Mouse (Mus musculus): ENCODE measurements around the gene Limch1. TPM values are rescaled to one million over a fixed set of nuclear protein-coding genes. Genes with fewer than 3 reads are reported as not detected.

Gene Limch1
- polyA plus RNA-seq, 1 experiment, result 15.7 TPM

- Histone ChIP-seq H3K27me3 (ENCODE audit: control insufficient read depth, insufficient read depth, low read length, poor library complexity, severe bottlenecking) (no peaks in the 10 kb centered on the region), H3K9ac (ENCODE audit: low read depth, poor library complexity, severe bottlenecking) (no peak overlapping the region), H3K27ac (ENCODE audit: insufficient read depth, low read length) (no peak overlapping the region), H3K36me3 (ENCODE audit: control insufficient read depth, insufficient read depth, low read length, poor library complexity, severe bottlenecking) (no peaks in the 10 kb centered on the region), H3K4me1 (ENCODE audit: control insufficient read depth, insufficient read depth, low read length) (no peaks in the 10 kb centered on the region), H3K4me3 (ENCODE audit: low read depth, low read length) (no peak overlapping the region), H3K9me3 (replicated peaks; ENCODE audit: control insufficient read depth, insufficient read depth, low read length, poor library complexity, severe bottlenecking) (no peaks in the 10 kb centered on the region)
- TF ChIP-seq POLR2A (IDR thresholded peaks at IDR 0.05; ENCODE audit: insufficient read depth, low read length) (no peak), EP300 (IDR thresholded peaks at IDR 0.05; ENCODE audit: insufficient read depth, low read depth, low read length) (no peak), CTCF (IDR thresholded peaks at IDR 0.05; ENCODE audit: low read depth, low read length) (no peak)
These were observed 221.5 kb downstream of the Limch1 start for GRCm38 (mm10) chr5:66967147-66967546.

GRCm38 (mm10) chr5:66967646-66968045, 222.0 kb downstream of the Limch1 start:
- H3K4me1 ChIP-seq (ENCODE audit: control insufficient read depth, insufficient read depth, low read length), result no peaks in the 10 kb centered on the region
- no peak for TF ChIP-seq POLR2A (IDR thresholded peaks at IDR 0.05; ENCODE audit: insufficient read depth, low read length)
- H3K27me3 ChIP-seq (ENCODE audit: control insufficient read depth, insufficient read depth, low read length, poor library complexity, severe bottlenecking), result no peaks in the 10 kb centered on the region
- H3K4me3 ChIP-seq (ENCODE audit: low read depth, low read length), result no peak overlapping the region
- no peak overlapping the region for H3K27ac ChIP-seq (ENCODE audit: insufficient read depth, low read length)
- H3K9me3 ChIP-seq (replicated peaks; ENCODE audit: control insufficient read depth, insufficient read depth, low read length, poor library complexity, severe bottlenecking), result no peaks in the 10 kb centered on the region
- no peaks in the 10 kb centered on the region for H3K36me3 ChIP-seq (ENCODE audit: control insufficient read depth, insufficient read depth, low read length, poor library complexity, severe bottlenecking)
- no peak overlapping the region for H3K9ac ChIP-seq (ENCODE audit: low read depth, poor library complexity, severe bottlenecking)

- Histone ChIP-seq H3K9me3 (replicated peaks; ENCODE audit: control insufficient read depth, insufficient read depth, low read length, poor library complexity, severe bottlenecking) (no peaks in the 10 kb centered on the region), H3K4me1 (ENCODE audit: control insufficient read depth, insufficient read depth, low read length) (no peaks in the 10 kb centered on the region), H3K4me3 (ENCODE audit: low read depth, low read length) (no peak overlapping the region), H3K27me3 (ENCODE audit: control insufficient read depth, insufficient read depth, low read length, poor library complexity, severe bottlenecking) (no peaks in the 10 kb centered on the region), H3K36me3 (ENCODE audit: control insufficient read depth, insufficient read depth, low read length, poor library complexity, severe bottlenecking) (no peaks in the 10 kb centered on the region), H3K9ac (ENCODE audit: low read depth, poor library complexity, severe bottlenecking) (no peak overlapping the region), H3K27ac (ENCODE audit: insufficient read depth, low read length) (no peak overlapping the region)
- TF ChIP-seq CTCF (IDR thresholded peaks at IDR 0.05; ENCODE audit: low read depth, low read length) (no peak), EP300 (IDR thresholded peaks at IDR 0.05; ENCODE audit: insufficient read depth, low read depth, low read length) (no peak), POLR2A (IDR thresholded peaks at IDR 0.05; ENCODE audit: insufficient read depth, low read length) (no peak)
These were observed 222.6 kb downstream of the Limch1 start for GRCm38 (mm10) chr5:66968059-66968833.

GRCm38 (mm10) chr5:66968925-66969711, 223.5 kb downstream of the Limch1 start:
- H3K27me3 ChIP-seq (ENCODE audit: control insufficient read depth, insufficient read depth, low read length, poor library complexity, severe bottlenecking), result no peaks in the 10 kb centered on the region
- H3K27ac ChIP-seq (ENCODE audit: insufficient read depth, low read length), result no peak overlapping the region
- H3K36me3 ChIP-seq (ENCODE audit: control insufficient read depth, insufficient read depth, low read length, poor library complexity, severe bottlenecking), result no peaks in the 10 kb centered on the region
- H3K9me3 ChIP-seq (replicated peaks; ENCODE audit: control insufficient read depth, insufficient read depth, low read length, poor library complexity, severe bottlenecking), result no peaks in the 10 kb centered on the region
- no peaks in the 10 kb centered on the region for H3K4me1 ChIP-seq (ENCODE audit: control insufficient read depth, insufficient read depth, low read length)
- no peak overlapping the region for H3K4me3 ChIP-seq (ENCODE audit: low read depth, low read length)
- no peak overlapping the region for H3K9ac ChIP-seq (ENCODE audit: low read depth, poor library complexity, severe bottlenecking)
- TF ChIP-seq POLR2A (IDR thresholded peaks at IDR 0.05; ENCODE audit: insufficient read depth, low read length), result no peak
- no peak for TF ChIP-seq EP300 (IDR thresholded peaks at IDR 0.05; ENCODE audit: insufficient read depth, low read depth, low read length)
- no peak for TF ChIP-seq CTCF (IDR thresholded peaks at IDR 0.05; ENCODE audit: low read depth, low read length)

- no peak overlapping the region for H3K27ac ChIP-seq (ENCODE audit: insufficient read depth, low read length)
- no peak overlapping the region for H3K4me3 ChIP-seq (ENCODE audit: low read depth, low read length)
- H3K27me3 ChIP-seq (ENCODE audit: control insufficient read depth, insufficient read depth, low read length, poor library complexity, severe bottlenecking), result no peaks in the 10 kb centered on the region
- no peaks in the 10 kb centered on the region for H3K4me1 ChIP-seq (ENCODE audit: control insufficient read depth, insufficient read depth, low read length)
- TF ChIP-seq CTCF (IDR thresholded peaks at IDR 0.05; ENCODE audit: low read depth, low read length) (no peak), POLR2A (IDR thresholded peaks at IDR 0.05; ENCODE audit: insufficient read depth, low read length) (no peak), EP300 (IDR thresholded peaks at IDR 0.05; ENCODE audit: insufficient read depth, low read depth, low read length) (no peak)
- no peak overlapping the region for H3K9ac ChIP-seq (ENCODE audit: low read depth, poor library complexity, severe bottlenecking)
- H3K36me3 ChIP-seq (ENCODE audit: control insufficient read depth, insufficient read depth, low read length, poor library complexity, severe bottlenecking), result no peaks in the 10 kb centered on the region
- H3K9me3 ChIP-seq (replicated peaks; ENCODE audit: control insufficient read depth, insufficient read depth, low read length, poor library complexity, severe bottlenecking), result no peaks in the 10 kb centered on the region
These were observed 230.0 kb downstream of the Limch1 start for GRCm38 (mm10) chr5:66975621-66976020.
